Mouse (Mus musculus) testis, postnatal 14 days (tissue): Measurements from ENCODE around the gene Catsperd.

Source experiments
- DNase-seq: peaks from one replicate; pipeline ENCODE4 v3.0.0; 2021; ENCODE audit warnings: low spot score

The Catsperd gene

DNA sequence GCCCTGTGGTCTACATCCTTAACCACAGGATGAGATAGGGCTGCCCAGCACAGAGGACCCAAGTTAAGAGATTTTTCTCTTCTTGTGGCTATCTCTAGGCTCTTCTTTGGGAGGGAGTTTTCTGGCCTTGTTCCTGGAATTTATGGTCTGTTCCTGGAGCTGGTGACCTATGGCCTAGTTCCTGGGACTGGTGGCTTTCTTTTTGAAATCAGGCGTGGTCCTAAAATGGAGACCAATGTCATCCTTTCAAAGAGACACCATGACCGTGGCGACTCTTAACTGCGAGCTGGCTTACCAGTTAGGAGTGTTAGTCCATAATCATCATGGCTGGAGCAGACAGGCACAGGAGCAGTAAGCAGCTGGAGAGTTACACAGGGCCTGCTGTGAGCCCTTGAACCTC lies 38.4 kb downstream of the Catsperd start:
- no peak for DNase-seq

DNA sequence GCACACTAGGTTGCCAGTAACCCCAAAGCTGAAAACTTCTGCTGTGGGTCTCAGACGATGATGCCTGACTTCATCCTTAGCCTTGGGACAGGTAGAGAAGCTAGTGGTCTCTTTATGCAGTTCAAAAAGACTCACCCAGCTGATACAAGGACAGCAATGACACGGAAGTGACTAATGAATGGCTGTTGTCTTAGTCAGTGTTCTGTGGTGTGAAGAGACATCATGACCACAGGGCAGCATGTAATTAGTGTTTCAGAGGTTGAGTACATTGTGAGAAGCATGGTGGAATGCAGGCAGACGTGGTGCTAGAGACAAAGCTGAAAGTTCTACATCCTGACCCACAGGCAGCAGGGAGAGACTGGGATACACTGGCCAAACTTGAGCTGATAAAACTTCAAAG lies 39.6 kb downstream of the Catsperd start:
- no peak for DNase-seq

DNA sequence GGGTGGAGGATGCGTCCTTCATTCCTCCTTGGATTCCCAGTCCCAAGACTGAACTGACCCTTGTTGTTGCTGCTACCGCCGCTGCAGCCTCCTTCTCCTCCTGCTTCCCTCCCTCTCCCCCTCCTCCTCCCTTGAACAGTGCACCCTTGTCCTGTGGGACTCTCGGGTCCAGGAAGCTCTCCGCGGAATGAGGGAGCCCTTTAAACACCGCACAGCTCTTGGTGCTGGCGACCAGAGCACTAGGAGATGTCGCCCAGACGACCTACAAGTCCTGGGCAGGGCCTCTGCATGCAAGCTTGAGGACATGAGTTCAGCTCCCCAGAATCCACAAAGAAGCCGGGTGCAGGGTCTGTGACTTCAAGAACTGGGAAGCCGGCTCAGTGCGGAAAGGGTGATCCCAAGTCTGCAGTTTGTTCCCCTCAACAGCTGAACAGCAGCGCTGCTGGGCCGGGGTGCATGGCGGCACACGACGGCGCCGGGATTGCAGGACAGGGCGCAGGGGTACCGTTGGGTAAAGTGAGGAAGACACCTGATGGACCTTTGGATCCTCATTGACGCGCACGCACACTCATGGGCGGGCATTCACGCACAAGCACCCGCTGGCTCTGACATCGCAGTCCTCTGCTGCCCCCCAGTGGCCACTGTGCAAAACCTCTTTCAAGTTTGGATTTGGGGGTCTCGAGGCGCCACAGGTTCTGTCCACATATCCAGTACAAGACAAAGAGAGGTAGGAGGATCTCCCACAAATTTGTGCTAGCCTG lies 40.6 kb downstream of the Catsperd start:
- DNase-seq, result peak; percentile 75

DNA sequence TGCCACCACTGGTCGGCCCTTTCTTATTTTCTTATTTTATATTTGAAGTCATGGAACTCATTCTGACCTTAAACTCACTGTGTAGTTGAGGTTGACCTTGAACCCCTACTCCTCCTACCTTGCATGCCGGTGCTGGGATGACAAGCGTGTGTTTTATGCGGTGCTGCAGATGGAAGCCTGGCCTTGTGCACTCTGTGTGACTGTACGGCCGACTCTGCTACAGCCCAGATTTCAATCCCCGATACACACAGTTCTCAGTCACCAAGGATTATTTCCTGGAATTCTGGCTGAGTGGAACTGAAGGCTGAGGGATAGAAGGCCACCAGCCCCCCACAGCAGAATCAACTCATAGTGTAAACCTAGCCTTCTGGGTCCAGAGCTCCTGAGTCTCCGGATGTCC lies 41.8 kb downstream of the Catsperd start:
- DNase-seq, result no peak

DNA sequence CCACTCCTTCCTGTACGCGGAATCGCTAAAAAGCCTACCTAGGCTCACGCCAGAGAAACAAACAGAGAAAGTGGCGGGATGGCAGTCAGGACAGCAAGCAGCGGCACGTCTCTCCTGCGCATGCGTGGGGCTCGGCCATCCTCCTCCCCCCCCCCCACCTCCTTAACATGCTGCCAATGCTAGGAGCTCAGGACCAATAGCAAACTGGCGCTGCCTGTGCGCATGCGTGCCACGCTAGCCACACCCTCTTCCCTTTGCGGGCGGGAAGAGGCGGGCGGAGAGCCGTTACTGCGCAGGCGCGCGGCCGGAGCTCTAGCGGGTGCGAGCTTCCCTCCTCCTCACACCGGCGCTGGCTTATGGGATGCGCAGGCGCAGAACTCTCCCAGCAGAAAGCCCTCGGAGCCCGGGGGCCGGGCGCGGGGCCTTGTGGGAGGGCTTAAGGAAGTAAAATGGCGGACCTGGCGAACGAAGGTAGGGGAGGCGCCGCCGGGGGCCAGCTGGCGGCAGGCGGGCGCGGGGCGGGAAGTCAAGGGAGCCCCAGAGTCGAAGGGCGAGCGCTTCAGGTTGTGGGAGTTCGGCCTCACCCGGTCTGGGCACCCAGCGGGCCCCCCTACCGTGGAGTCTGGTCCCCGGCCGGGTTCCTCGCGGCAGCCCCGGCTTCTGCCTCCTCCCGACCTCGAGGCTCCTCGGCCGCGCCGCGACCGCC lies 45.2 kb downstream of the Catsperd start, which contains the start of gene Ranbp3:
Gene Ranbp3, plus strand, starts transcription at position 354 of the 706 bp plus-strand sequence.
- DNase-seq, result peak; percentile 100

DNA sequence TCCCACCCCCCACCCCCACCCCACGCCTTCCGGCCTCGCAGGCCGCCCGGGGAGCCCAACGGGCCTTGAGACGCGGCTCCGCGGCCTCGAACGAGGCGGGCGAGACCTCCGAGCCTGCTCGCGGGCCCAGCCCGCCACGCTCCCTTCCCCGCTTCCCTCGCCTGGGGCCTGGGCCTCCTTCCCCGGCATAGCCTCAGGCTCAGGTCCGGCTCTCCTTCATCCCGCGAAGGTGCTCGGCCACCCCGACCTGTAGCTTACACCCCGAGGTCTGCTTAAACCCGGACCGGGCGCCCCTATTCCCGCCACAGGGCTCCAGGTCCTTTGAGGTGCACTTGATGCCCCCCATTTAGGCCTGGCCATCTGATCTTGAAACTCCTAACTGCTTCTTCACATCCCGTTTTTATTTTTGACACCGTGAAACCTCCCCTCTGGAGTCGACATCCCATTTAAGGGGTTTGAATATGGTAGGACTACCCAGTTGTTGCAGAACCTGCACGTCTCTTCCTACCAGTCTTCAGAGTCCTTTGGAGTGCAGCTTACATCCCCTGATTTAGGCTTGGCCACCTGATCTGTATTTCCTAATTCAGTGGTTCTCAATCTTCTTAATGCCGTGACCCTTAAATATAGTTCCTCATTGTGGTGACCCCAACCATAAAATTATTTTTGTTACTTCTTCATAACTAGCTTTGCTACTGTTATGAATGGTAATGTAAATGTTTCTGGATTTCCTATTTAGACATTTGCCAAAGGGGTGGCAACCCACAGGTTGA lies 45.9 kb downstream of the Catsperd start:
- peak; percentile 73 for DNase-seq

DNA sequence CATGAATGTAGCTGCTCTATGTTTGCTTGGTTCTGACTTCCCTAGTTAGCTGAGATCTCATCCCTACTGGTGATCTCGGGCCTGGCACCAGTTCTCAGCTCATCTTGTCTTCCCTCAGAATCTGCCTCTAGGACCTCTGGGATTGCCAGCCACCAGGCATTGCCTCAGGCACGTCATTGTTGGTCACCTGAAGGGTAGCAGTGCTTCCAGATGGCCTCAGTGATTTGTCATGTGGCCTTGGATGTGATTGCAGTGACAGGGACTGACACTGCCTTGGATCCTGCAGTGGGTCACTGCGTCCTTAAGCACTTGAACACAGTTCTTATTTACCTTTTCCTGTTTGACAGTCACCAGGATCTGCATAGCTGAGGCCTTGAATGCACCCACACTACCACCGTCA lies 53.8 kb downstream of the Catsperd start:
- DNase-seq, result no peak

DNA sequence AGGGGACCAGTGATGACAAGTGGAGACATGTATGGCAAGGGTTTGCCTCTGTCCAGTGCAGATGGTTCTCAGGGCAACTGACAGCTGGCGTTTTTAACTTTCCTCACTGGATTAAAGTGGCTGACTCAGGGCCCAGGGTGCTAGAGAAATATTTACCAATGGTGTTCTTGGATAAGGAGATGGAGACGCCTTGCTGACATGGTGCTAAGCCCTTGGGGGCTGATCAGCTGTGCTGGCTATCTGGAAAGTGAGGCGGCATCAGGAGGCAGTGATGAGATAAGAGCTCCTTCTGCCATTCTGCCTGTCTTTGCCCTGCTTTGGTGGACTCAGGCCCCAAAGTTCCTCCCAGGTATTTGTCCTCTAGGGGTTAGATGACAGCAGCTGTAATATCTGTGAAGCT lies 54.9 kb downstream of the Catsperd start:
- DNase-seq, result no peak

DNA sequence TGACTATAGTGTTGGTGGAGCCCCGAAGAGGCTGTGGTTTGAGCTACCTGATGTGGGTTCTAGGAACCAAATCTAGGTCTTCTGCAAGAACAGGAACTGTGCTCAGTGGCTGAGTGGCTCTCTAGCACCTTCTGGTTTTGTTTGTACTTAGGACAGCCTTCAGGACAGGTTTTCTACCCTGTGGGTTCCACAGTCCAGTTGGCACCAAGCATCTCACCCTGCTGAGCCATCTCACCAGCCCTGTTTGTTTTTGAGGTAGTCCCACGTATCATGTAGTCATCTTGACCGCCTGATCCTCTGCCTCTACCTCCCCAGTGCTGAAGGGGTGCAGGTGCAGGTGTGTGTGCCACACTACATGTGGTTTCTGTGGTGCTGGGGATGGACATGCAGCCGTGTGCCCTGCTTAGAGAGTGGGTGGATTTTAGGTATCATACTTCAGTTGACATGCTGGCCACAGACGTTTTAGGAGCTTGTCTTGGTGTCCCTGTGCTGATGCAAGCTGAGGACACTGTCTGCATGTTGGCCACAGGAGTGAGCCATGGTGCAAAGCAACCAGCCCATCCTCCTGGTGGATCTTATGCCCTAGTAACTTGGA lies 55.7 kb downstream of the Catsperd start:
- DNase-seq, result no peak

DNA sequence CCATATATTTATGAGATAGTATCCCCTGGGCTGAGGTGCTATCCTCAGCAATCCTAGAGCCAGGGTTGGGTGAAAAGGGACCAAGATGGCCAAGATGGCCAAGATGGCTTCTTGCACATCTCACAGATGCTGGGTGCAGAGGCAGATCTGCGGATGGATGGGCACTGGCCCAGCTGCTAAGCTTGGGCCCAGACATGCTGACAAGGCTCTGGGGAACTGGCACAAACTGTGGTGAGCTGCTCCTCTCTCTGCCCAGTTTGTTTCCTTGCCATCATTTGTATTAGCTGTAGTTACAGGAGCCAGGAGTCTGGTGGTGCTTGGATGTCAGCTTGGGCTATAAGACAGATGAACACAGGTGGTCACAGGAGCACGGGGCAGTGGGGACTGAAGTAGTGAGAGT lies 56.7 kb downstream of the Catsperd start:
- DNase-seq, result no peak

DNA sequence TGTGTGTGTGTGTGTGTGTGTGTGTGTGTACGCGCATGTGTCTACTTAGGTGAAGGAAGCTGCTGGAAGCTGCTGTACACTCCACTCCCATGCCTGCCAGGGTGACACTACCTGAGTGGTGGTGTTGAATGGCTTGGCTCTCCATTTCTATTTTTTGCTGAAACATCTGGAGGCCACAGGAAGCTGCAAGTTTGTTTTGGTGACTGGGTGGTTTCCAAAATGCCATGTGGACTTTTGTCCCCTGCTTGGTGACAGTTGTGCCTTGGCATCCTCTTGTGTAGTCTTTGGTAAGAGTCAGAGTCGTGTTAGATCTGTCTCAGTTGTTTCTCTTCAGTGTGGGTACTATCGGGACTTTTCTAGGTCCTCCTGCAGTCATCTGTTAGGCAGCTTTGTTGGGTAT lies 58.9 kb downstream of the Catsperd start:
- no peak for DNase-seq

DNA sequence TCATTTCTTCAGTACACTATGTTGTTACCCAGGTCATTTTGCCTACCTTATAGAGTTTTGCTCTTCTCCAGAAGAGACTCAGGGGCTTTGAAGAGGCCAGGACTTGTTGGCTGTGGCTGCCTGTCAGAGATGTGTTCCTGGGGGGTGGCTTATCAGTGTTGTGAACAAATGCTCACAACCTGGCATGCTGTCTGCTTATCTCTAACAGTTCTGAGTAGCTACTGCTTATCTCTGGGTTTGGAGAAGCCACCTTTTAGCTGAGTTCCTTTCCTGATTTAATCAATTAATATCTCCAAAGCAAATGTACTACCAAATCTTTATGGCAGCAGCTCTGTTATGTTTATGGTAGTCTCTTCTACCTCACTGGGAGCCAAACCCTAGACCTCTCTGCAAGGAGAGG lies 60.1 kb downstream of the Catsperd start:
- DNase-seq, result no peak

DNA sequence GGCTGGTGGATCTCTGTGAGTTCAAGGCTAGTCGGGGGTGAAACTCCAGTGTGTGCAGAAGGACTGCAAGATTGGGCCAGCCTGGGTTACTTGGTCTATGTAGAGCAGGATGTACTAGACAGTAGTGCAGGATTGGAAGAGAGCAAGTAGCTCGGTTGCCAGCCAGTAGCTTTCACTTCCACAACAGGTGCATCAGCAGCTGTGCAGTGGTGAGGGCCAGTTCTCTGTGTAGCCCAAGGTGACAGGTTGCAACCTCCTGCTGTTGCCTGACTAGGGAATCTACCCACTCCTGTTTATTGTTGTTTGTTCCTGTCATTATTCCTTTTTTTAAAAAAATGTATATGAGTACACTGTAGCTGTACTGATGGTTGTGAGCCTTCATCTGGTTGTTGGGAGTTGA lies 60.7 kb downstream of the Catsperd start:
- DNase-seq, result no peak

DNA sequence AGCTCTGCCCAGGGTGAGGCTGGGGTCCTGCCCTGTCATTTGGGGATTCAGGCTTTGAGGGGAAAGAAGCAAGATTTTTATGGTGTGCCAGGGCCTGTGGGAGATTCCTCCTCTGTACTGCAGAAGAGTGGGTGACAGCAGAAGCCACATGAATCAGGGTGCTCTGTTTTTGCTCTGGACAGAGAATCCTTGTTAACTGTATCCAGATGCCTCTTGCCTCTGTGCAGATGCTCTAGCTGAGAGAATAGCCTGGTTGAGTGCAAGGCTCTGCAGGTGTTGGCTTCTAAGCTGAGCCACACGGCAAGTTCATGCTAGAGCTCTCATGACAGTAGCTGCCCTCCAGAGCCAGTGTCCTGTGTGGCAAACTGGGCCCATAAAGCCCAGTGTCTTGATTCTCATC lies 65.5 kb downstream of the Catsperd start:
- no peak for DNase-seq

DNA sequence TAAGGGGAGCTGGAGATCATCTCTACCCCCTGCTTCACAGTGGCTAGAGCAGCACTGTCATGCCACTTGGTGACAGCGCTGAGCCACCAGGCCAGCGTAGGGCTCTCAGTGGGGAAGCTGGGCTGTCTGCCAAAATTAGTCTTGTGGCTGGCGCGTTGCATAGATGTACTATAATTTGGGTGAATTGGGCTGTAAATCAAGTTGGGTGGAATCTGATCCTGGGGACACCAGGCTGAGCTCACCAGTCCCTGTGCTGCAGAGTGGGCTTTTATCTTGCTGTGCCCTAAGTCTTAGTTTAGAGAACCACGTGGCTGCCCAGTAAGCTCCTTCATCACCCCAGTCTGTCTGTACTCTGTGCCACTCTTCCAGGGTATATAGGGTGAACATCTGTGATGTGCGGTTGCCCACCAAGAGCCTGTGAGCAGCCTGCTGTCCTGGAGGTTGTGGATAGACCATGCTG lies 65.9 kb downstream of the Catsperd start:
- DNase-seq, result no peak

DNA sequence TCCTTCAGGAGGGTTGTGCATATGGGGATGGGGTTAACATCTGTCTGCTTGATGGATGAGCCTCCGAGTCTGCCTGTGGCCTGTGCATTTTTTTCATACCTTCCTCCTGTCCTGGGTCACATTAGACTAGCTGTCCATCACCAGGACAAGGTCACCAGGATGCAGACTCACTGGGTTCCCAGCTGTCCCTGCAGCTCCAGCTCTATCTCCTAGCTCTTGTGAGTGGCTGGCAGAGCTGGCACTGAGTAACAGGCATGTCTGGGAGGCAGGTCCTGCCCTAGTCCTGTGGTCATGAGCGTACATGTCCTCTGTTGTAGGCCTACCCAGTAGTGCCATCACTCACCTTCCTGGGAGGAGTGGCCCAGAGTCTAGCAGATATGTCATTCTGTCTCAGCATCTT lies 72.5 kb downstream of the Catsperd start:
- no peak for DNase-seq

DNA sequence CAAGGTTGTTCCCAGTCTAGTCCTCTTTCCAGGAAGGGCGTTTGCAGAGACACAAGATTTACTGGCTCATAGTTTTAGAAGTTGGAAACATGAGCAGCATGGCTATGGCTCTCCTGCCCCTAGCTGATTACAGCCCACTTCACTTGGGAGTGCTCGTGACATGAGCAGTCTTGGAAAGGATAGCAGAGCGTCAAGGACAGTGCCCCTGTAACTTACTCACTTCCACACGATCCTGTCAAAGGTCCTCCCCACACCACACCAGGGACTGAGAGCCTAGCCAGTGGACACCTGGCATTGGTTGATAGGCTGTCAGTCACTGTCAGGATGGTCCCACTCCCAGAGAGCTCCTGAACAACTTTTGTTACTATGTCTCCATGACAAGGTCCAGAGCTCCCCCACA lies 75.1 kb downstream of the Catsperd start:
- peak; percentile 74 for DNase-seq

DNA sequence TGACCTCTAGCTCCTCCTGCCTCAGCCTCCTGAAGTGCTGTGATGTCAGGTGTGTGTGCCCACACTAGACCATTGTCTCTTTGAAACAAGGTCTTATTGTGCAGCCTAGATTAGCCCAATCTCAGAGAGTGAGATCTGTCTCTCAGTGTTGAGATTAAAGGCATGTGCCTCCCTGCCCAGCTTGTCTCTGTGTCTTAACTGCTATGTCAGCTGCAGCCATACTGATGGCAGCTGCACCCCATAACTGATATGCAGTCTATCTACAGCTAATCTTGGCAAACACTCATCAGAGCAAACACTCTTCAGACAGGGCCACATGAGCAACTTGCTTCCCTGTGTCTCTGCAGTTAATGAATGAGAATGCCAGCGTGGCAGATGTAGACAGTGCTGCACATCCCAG lies 78.6 kb downstream of the Catsperd start:
- no peak for DNase-seq

DNA sequence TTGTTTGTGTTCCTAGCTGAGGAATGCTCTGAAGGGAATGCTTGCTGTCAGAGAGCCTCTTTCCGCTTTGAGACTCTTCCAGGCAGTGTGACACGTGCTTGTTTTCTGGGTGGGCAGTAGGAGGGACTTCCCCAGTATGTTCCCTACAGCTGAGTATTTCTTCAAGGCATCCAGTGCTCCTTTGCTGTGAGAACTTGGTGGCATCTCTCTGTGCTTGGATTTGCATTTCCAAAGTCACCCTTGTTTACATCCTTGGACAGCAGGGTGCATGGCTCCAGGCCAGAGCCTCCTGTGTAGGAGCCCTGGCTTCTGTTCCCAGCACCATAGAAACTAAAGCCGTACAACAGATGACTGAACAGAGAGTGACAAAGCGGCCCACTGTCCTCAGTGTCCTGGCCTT lies 80.7 kb downstream of the Catsperd start:
- no peak for DNase-seq

DNA sequence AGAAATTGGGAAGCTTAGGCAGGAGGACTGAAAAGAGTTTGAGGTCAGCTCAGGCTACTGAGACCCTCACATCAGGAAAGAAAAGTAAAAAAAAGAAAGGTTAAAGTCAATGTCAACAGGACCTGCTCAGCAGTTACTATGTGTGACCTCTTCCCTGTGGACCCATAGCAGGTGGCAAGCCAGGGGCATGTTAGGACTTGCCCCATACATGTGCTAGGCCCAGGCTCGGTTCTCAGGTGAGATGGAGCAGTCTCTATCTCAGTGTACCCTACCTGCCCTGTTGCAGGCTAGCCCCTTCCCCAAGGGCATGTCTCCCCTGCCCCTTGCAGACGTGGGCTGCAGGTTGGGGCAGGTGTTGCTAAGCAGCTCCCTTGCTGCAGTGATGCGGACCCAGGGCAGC lies 81.8 kb downstream of the Catsperd start:
- DNase-seq, result no peak
